Mouse (Mus musculus) monocyte, adult 5-6 weeks (primary cell): Measurements from ENCODE around the gene Smarcc1. TPM values are rescaled to one million over a fixed set of nuclear protein-coding genes. Genes with fewer than 3 reads are reported as not detected.
"Not testable (repeated sequence)": the region's sequence is repeated elsewhere in the genome, so short reads cannot be mapped to it uniquely, and the experiment has no call there.

Experiments used
- ATAC-seq: fragments of 153-309, 156-312 bp; replicated peaks from 2 replicates; pipeline ENCODE4 v1.8.0; 2017; ENCODE audit warnings: mild to moderate bottlenecking; ENCODE audit not compliant: low TSS enrichment, insufficient number of reproducible peaks, severe bottlenecking, poor library complexity, low FRiP score
- total RNA-seq: library from RNA; stranded (forward); fragments of 200-1000, 200-491, 200-594 nt; gene quantifications from 3 replicates; pipeline ENCODE4 v1.2.3, GENCODE M21; 2017

Smarcc1 gene
- total RNA-seq, 1 experiment from 2014 or later = 20.6 TPM

DNA sequence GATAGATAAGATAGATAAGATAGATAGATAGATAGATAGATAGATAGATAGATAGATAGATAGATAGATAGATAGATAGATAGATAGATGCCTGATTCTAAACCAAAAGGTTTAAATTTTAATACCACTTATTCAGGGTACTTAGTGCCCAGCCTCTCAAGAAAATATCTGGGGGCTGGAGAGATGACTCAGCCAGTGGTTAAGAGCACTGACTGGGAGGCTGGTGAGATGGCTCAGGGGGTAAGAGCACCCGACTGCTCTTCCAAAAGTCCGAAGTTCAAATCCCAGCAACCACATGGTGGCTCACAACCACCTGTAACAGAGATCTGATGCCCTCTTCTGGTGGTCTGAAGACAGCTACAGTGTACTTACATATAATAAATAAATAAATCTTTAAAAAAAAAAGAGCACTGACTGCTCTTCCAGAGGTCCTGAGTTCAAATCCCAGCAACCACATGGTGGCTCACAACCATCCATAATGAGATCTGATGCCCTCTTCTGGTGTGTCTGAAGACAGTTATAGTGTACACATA lies 6.6 kb downstream of the Smarcc1 start:
- not testable (repeated sequence) for ATAC-seq

DNA sequence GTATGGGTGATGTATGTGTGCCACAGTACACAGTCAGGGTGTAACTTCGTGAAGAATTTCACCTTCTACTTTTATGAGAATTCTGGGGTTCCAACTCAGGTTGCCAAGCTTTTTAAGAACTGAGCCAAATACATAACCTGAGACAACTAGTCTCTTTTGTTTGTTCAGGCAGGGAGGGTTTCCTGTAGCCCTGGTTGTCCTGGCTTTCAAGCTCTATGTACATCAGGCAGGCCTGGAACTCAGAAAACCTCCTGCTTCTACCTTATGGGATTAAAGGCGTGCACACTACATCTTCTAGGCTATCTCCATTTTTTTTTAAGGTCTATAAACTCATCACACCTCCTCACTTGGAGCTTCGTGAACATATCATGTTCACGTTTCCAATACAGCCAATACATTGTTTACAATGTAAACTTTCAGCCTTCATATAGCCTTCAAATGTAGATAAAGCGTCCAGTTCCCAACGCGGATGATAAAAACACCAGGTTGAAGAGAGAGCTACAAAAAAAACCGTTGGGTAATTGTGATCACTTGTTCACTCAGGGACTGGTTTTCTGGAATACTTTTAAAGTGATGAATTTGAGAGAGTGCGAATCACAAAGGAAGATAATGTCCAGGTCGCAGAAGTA lies 13.5 kb downstream of the Smarcc1 start:
- no peak for ATAC-seq

DNA sequence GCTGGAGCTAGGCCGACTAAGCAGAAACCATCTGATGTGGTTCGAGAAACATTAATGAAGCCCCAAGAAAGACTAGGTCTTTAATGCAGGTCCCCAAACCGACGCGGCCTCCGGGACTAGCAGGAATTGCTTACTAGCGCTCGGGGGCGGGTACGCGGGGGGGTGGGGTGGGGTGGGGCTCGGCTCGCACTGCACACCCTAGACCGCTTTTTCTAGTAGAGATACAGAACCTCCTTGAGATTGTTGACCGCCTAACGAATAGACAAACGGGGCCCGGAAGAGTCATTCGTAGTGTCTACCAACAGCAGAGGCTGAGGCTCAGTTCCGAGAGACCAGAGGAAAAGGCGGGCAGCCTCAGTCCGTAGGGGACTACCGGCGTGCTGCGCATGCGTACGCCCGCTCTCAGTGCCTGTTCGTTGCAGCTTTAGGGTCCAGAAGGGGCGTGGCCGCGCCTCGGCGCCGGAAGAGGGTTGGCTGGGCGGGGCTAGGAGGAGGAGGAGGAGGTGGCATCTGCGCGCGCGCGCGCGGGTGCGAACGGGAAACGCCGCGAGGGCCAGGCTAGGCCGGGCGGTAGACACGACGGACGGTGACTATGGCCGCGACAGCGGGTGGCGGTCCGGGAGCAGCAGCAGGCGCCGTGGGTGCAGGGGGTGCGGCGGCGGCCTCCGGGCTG lies 14.2 kb downstream of the Smarcc1 start:
- ATAC-seq = peak; percentile 98

DNA sequence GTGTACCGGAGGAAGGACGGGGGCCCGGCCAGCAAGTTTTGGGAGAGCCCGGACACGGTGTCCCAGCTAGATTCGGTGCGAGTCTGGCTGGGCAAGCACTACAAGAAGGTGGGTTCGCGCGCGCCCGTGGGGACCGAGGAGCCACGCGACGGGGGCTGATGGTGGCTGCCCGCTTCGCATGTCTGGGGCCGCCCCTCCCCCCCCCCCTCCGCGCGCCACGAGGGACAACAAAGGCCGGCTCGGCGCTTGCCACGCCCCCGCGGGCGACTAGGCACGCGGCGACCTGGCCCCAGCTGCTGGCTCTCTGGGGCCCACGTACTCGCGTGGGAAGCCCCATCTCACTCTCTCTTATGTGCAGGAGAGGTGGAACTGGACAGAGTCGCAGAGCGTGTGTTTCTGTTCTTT lies 14.7 kb downstream of the Smarcc1 start:
- ATAC-seq = peak; percentile 14; the same call in 1 of the 2 replicates

DNA sequence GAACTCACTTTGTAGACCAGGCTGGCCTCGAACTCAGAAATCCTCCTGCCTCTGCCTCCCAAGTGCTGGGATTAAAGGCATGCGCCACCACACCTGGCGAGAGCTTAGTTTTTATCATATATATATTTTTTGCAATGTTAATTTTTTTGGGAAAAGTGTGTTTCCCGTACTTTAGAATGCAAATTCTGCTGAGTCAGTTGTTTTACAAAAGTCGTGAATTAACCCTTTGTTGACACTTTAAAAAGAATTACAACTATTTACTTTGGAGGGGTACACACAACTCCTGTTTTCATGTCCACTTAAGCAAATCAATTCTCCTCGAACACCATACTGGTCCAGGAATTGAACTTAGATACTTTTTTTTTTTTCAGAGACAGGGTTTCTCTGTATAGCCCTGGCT lies 15.4 kb downstream of the Smarcc1 start:
- ATAC-seq = no peak

DNA sequence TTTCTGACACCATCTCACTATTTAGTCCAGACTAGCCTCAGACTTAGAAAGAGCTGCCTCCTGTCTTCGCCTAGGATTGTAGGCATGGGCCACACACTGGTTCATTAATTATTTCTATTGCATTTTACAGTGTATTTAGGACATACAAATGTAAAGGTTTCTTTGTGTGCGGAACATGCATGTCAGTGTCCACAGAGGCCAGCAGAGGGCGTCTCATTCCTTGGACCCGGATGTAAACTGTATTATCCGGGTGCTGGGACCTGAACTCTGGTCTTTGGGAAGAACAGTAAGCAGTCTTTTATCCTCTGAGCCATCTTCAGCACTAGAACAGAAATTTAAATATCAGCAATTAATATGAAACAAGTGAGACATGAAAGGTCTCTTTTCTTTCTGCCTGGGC lies 16.7 kb downstream of the Smarcc1 start:
- ATAC-seq = no peak

DNA sequence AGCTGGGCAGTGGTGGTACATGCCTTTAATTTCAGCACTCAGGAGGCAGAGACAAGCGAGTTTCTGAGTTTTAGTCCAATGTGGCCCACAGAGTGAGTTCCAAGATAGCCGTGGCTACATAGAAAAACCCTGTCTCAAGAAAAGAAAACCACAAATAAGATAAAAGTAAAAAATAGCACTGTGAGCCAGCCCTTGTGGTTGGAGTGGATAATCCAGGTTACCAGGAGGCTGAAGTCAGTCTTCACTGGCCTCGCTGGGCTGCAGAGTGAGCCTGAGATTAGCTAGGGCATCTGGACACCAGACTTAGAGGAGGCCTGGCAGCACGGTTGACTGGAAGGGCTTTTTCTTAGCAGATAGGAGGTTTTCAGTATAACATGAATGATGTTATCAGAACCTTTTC lies 21.6 kb downstream of the Smarcc1 start:
- no peak for ATAC-seq

DNA sequence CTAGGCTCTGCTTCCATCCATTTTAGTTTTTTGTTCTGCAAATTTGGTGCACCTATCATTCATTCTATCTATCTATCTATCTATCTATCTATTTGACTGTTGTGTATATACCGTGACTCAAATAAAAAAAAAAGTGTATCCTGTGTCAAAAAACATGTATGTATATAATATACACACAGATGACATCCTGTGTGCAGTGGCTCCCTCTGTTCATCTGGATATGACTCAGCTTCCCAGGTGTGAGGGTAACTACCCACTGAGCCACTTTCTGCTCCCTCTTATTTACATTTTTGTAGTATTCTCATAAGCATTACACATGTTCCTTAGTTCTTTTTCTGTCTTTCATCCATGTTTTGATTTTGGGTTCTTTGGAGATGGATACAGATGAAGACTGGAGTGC lies 24.6 kb downstream of the Smarcc1 start:
- ATAC-seq = no peak

DNA sequence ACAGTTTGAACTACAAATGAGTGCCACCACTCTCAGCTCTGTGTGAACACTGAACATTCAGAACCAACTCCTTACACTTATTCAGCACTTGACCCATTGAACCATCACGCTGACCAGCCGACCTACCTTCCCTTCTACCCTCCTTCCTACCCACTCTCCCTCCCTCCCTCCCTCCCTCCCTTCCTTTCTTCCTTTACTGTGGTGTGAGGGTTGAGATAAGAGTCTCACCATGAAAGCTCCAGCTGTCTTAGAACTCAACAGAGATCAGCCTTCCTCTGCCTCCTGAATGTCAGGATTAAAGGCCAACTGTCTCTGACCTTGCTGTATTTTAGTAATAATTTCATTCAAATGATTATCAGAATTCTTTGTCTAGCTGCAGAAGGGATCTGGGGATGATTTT lies 31.1 kb downstream of the Smarcc1 start:
- ATAC-seq = no peak

DNA sequence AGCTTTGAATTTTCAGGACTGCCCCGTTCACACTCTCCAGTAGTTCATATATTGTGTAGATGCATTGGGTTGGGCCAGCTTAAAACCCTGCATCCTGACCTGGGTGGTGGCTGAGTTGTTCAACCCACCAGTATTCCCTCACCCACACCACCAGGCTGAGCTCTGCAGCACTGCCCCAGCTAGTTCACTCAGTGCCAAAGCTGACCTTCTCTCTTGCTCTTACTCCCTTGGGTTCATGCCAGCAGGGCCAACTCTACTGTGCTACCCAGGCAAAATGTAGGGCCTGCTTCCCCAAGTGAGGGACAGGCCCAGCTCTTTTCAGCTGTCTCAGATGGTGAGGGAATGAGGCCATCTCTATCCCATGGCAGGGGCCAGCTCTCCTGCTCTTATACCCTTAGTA lies 41.5 kb downstream of the Smarcc1 start:
- ATAC-seq = no peak

DNA sequence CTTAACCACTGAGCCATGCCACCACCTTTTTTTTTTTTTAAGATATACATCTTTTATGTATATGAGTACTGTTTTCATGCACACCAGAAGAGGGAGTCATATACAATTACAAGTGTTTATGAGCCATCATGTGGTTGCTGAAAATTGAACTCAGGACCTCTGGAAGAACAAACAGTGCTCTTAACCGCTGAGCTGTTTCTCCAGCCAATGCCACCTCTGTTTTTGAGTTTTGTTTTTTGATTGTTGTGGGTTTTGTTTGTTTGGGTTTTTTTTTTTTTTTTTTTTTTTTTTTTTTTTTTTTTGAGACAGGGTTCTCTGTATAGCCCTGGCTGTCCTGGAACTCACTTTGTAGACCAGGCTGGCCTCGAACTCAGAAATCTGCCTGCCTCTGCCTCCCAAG lies 43.0 kb downstream of the Smarcc1 start:
- not testable (repeated sequence) for ATAC-seq

DNA sequence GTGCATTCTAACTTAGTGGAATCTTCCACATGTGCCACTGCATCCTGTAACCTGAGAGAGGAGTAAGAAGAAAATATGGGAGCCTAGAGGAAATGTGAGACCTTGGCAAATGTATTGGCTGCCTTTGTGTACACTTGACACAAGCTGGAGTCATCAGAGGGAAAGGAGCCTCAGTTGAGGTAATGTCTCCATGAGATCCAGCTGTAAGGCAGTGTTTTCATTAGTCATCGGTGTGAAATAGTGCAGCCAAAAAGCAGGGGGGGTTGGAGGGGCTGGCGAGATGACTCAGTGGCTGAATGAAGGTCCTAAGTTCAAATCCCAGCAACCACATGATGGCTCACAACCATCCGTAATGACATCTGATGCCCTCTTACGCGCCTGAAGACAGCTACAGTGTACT lies 44.9 kb downstream of the Smarcc1 start:
- ATAC-seq = no peak

DNA sequence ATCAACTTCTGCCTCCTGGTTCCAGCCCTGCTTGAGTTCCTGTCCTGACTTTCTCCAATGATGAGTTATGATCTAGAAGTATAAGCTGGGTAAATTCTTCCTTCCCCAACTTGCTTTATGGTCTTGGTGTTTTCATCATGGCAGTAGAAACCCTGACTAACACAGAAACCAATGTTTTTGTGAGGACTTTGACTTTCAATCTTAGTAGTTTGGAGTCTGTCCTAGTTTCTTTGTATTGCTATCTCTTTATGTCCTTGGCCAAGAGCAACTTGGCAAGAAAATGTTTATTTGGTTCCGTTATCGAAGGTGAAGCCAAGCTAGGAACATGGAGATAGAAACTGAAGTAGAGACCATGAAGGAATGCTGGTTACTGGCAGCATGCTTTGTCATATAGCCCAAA lies 45.6 kb downstream of the Smarcc1 start:
- no peak for ATAC-seq

DNA sequence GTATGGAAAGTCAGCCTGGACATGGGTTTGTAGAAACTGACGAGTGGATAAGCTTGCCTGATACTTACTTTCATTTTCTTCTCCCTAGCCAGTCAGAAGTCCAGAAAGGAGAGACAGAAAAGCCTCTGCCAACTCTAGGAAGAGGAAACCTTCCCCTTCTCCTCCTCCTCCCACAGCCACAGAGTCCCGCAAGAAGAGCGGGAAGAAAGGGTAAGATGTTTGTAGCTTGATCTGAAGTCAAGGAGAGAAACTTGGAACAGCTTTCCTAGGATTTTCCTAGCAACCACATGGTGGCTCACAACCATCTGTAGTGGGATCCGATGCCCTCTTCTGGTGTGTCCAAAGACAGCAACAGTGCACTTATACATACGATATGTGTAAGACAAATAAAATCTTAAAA lies 53.4 kb downstream of the Smarcc1 start:
- ATAC-seq = no peak

DNA sequence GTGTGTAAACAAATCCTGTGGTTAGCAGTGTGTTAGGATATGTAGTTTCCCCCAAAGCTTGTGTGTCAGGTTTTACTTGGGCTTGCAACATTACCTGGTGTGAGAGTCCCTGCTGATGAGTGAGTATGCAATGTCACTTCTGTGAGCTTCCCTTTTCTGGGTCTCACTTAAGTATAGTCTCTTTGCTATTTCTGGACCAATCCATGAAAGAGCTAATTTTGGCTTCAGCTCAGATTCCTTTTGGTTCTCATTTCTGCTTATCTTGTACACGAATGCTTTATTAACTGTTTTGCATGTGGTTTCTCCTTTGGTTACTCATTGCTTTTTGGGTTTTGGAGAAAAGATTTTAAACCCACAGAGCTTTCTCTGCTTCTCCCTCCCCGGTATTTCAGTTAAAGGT lies 82.4 kb downstream of the Smarcc1 start:
- ATAC-seq = no peak

DNA sequence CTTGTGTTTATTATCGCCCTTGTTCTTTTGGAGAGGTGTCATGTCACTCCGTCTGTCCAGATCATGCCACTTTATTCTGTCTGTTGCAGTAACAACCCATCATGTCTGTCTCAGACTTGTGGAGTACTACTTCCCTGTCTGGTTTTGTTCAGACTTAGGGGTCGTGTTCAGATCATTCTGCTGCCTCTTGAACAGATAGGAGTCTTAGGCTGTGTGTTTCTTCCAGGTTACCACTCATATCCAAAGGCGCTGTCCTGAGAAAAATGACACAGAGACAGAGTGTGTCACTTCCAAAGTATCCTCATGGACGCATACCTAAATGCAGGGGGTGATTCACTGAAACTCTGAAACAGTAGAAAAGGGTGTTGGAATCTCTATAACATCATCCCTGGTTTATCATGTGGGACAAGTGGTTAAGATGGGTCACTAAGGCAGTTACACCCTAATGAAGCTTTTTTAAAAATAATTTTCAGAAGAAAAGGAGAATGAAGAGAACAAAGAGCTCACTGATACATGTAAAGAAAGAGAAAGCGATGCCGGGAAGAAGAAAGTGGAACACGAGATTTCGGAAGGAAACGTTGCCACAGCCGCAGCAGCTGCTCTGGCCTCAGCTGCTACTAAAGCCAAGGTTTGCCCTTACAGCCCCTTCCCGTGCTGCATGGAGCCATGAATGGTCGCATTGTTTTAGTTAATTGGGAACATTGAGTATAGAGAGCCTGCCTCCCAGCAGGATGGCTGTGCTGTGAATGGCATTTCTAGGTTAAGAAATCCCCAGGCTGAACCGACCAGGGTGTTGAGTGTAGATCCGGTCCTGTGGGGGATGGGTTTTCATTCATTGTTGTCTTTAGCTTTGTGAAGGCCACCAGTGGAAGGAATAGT lies 88.3 kb downstream of the Smarcc1 start:
- ATAC-seq = no peak

DNA sequence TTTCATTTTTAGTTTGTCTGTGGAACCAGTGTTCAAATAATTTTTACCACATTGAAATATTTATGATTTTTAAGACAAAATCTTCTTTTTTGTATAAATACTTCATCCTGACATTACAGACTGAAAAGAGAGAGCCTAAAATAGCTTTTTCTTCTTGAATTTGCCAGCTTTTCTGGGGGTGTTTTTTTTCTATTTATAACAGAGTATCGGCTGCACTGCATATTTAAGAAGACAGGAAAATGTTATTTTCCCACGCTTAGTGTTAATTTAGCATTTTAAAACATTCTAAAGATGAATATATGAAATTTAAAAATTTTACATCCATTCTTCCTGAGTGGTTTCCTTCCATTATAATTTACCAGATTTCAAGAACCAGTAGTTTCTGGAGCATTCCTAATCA lies 88.9 kb downstream of the Smarcc1 start:
- ATAC-seq = no peak

DNA sequence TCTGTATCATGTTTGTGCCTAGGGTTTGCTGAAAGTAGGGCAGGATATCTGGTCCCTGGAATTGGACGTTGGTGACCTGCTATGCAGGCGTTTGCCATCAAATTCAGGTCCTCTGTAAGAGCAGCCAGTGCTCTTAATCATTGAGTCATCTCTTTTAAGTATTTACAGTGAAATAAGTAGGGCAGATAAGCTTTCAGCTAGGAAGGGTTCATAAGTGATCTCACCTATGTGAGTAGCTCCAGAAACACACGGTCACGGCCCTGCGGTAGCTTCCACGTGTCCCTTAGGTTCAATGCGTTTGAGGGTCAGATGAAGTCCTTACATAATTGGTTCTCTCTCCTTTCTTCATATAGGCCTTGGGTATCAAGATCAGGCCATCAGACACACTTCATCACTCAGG lies 90.8 kb downstream of the Smarcc1 start:
- no peak for ATAC-seq

DNA sequence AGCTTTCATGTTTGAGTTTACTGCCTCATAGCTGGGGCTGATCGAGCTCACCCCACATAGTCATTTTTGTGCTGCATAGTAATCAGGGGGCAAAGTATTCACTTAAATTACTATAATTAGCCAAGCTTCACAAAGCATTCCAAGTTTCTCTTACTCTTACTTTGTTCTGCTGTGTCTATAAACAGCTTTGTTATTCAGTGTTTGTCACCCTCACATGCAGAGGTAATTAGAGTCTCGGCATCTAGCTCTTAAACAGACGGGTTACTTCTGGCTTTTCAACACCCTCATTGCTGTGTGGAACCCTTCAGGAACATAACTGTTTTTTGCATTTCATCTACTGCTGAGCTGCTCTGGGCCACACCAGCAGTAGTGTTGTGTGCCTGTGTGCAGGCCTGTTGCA lies 91.5 kb downstream of the Smarcc1 start:
- ATAC-seq = no peak

DNA sequence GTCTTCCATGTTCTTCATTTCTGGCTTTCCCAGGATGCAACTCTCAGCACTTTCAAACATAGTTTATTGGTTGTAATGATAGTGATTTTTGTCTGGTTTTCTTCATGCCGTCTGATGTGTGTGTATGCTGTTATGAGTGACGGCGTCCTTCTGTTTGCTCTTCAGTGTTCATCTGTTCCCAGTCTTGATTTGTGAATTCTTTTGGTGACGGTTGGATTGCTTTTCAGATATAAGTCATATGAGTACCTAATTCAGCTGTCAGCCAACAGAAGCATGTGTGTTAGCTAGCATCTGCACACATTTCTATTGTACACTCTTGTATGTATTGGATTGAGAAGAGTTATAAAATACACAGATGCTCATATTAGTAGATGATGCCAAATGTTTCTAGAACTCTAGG lies 106.8 kb downstream of the Smarcc1 start:
- no peak for ATAC-seq
